Comparison of ENCODE assay signal across 13 mouse cellular contexts in genomic region chr1:169927753-169928369, GRCm38 (mm10). TPM values are rescaled to one million over a fixed set of nuclear protein-coding genes. Genes with fewer than 3 reads are reported as not detected.
A peak's percentile ranks its signal among the peaks of the same experiment; 100 is the strongest.
DNase-seq lines count a peak whose midpoint lies in the region; ATAC-seq lines count a peak whose summit lies in the region.
"Had no signal": no experiment of that assay in that cellular context is flagged by ENCODE, and none has a peak within 500 bp of the region (broad histone marks: within the 10 kb centered on the region; RNA-seq: fewer than 3 reads in every experiment).

No protein-coding gene starts in this region.

- no peaks in the 10 kb centered on the region for H3K36me3 ChIP-seq in neural tube, embryonic 12.5 days
- no peaks in the 10 kb centered on the region for H3K36me3 ChIP-seq in forebrain, embryonic 13.5 days (ENCODE audit: poor library complexity, severe bottlenecking)
- no peaks in the 10 kb centered on the region for H3K36me3 ChIP-seq in midbrain, embryonic 12.5 days
- H3K36me3 ChIP-seq: kidney, embryonic 15.5 days; limb, embryonic 13.5 days had no signal

- no peaks in the 10 kb centered on the region; the same call in 1 of the 2 replicates for H3K4me1 ChIP-seq in neural tube, embryonic 12.5 days
- H3K4me1 ChIP-seq in forebrain, embryonic 13.5 days, result peaks cover 20% of the 10 kb centered on the region
- H3K4me1 ChIP-seq in midbrain, embryonic 12.5 days, result peaks cover 13% of the 10 kb centered on the region

- DNase-seq in neural tube, embryonic 10.5 days (ENCODE audit: extremely low spot score, low spot score), result no peak
- no peak for DNase-seq in gastrocnemius, postnatal 4 days (ENCODE audit: low spot score in 2 of 2)
- DNase-seq in c-Kit-positive CD71-positive TER-119-positive erythroid progenitor cells, embryonic 14.5 days (ENCODE audit: low spot score), result no peak
- no peak for DNase-seq in thymus, postnatal 14 days
- DNase-seq: lung, adult 2 months had no signal

- peak; percentile 30; the same call in 1 of the 2 replicates for ATAC-seq in neural tube, embryonic 12.5 days (ENCODE audit: low FRiP score, low read depth)
- peak; percentile 48; the same call in 1 of the 2 replicates for ATAC-seq in forebrain, embryonic 13.5 days
- ATAC-seq in midbrain, embryonic 12.5 days (ENCODE audit: low FRiP score, low read depth), result peak; percentile 68

- H3K27me3 ChIP-seq in neural tube, embryonic 12.5 days (replicated peaks), result no peaks in the 10 kb centered on the region
- H3K27me3 ChIP-seq in forebrain, embryonic 13.5 days, result no peaks in the 10 kb centered on the region
- H3K27me3 ChIP-seq in midbrain, embryonic 12.5 days, result peaks cover 4% of the 10 kb centered on the region; the same call in 1 of the 2 replicates
- H3K27me3 ChIP-seq: limb, embryonic 13.5 days had no signal

- H3K27ac ChIP-seq in neural tube, embryonic 12.5 days, result no peak overlapping the region
- H3K27ac ChIP-seq in forebrain, embryonic 13.5 days, result peak overlapping the region; percentile 54
- peak overlapping the region; percentile 74 for H3K27ac ChIP-seq in midbrain, embryonic 12.5 days (replicated peaks)
- H3K27ac ChIP-seq: kidney, embryonic 15.5 days; limb, embryonic 13.5 days had no signal

- WGBS in neural tube, embryonic 12.5 days, result 49% methylated on average over 8 of the region's 8 CpGs
- WGBS in forebrain, embryonic 13.5 days, result 22% methylated on average over 8 of the region's 8 CpGs
- 30% methylated on average over 8 of the region's 8 CpGs for WGBS in midbrain, embryonic 12.5 days

- peak overlapping the region; percentile 41 for H3K4me2 ChIP-seq in neural tube, embryonic 12.5 days (replicated peaks)
- H3K4me2 ChIP-seq in forebrain, embryonic 13.5 days, result peak overlapping the region; percentile 46
- H3K4me2 ChIP-seq in midbrain, embryonic 12.5 days (replicated peaks), result peak overlapping the region; percentile 43

- H3K9me3 ChIP-seq in neural tube, embryonic 12.5 days, result no peaks in the 10 kb centered on the region
- no peaks in the 10 kb centered on the region for H3K9me3 ChIP-seq in forebrain, embryonic 13.5 days (replicated peaks)
- H3K9me3 ChIP-seq in midbrain, embryonic 12.5 days, result no peaks in the 10 kb centered on the region
- H3K9me3 ChIP-seq: kidney, embryonic 15.5 days; megakaryocyte, embryonic 14.5 days had no signal

- no peak overlapping the region for H3K9ac ChIP-seq in neural tube, embryonic 12.5 days
- H3K9ac ChIP-seq in forebrain, embryonic 13.5 days, result no peak overlapping the region
- no peak overlapping the region for H3K9ac ChIP-seq in midbrain, embryonic 12.5 days (replicated peaks)
- H3K9ac ChIP-seq: kidney, embryonic 15.5 days; limb, embryonic 13.5 days had no signal

- no peak overlapping the region for H3K4me3 ChIP-seq in neural tube, embryonic 12.5 days
- no peak overlapping the region for H3K4me3 ChIP-seq in forebrain, embryonic 13.5 days
- no peak overlapping the region for H3K4me3 ChIP-seq in midbrain, embryonic 12.5 days

RNA-seq across cellular contexts. Expression of gene Ccdc190, which starts 0.6 kb away (rescaled TPM):
- 0.74 and 0.92 TPM in 2 replicates for polyA plus RNA-seq in neural tube, embryonic 12.5 days (2016; fragmentation: Nextera tagmentation; extraction: Ambion mirVana)
- 0.81 and 0.93 TPM in 2 replicates for polyA plus RNA-seq in forebrain, embryonic 13.5 days (2015; fragmentation: Nextera tagmentation; extraction: Ambion mirVana)
- polyA plus RNA-seq in midbrain, embryonic 12.5 days (2016; fragmentation: Nextera tagmentation; extraction: Ambion mirVana), result 0.79 and 0.94 TPM in 2 replicates
- not detected for total RNA-seq in gastrocnemius, postnatal 4 days (2021)
- total RNA-seq: heart, adult 8-10 months had no signal
- polyA plus RNA-seq: kidney, embryonic 15.5 days; stomach, embryonic 14.5 days had no signal

RNA-seq across cellular contexts. Expression of gene Hsd17b7, which starts 41.2 kb away (rescaled TPM):
- polyA plus RNA-seq in neural tube, embryonic 12.5 days (2016; fragmentation: Nextera tagmentation; extraction: Ambion mirVana), result 27.9 and 29.0 TPM in 2 replicates
- 14.2 and 18.1 TPM in 2 replicates for polyA plus RNA-seq in forebrain, embryonic 13.5 days (2015; fragmentation: Nextera tagmentation; extraction: Ambion mirVana)
- 26.9 and 27.3 TPM in 2 replicates for polyA plus RNA-seq in midbrain, embryonic 12.5 days (2016; fragmentation: Nextera tagmentation; extraction: Ambion mirVana)
- 1 to 10 TPM; 7.5 to 7.8 TPM for total RNA-seq in gastrocnemius, postnatal 4 days (2021)
